Mouse (Mus musculus) B cell, adult 2 months (primary cell): ENCODE measurements around the gene Slc51a.
"Not testable (repeated sequence)": the region's sequence is repeated elsewhere in the genome, so short reads cannot be mapped to it uniquely, and the experiment has no call there.

Experiments used
- DNase-seq, 2 experiments: peaks; one replicate each; pipeline ENCODE4 v3.0.0; 2022

Gene Slc51a

GRCm38 (mm10) chr16:32464908-32465307 lies 22.8 kb downstream of the Slc51a start:
- no peak for DNase-seq

GRCm38 (mm10) chr16:32463426-32463825 lies 24.3 kb downstream of the Slc51a start:
- DNase-seq, result no peak

GRCm38 (mm10) chr16:32462950-32463349 lies 24.7 kb downstream of the Slc51a start:
- DNase-seq, result no peak

GRCm38 (mm10) chr16:32461713-32462112 lies 26.0 kb downstream of the Slc51a start:
- DNase-seq, result no peak

- DNase-seq, result no peak
Measured at GRCm38 (mm10) chr16:32460518-32460917, 27.2 kb downstream of the Slc51a start.

DNA sequence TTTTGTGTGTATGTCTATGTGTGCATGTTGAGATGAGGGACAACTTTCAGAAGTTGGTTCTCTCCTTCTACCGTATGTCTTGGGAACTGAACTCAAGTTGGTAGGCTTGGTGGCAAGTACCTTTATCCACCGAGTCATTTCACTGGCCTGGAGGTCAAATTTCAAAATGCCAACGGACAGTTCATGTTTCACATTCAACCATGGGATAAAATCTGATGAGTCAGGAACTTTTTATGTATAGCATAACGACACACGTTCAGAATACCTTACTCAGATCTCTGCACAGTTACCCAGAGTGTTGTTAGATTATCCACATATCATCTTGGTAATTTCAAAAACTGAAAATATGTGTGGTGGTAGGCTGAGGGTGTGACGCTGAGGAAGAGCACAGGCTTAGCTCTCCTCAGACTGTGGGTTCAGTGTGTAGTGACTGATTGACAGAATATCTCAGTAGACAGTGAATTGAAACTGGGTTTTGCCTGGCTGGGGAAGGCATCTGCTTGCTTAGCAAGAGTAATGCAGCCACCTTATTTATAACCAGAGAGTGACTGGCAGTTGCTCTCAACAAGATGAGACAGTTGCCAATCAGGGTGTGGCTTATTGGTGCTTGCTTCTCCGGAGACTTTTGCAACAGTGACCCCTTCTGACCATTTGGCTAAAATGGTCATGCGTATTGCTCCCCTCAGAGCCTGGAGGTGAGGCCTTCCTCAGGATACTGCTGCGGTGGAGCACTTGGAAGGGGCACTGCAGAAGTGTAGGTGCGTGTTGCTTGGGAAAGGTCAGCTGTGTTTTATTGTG lies 29.9 kb downstream of the Slc51a start:
- peak; percentile 50 to 56 for DNase-seq

GRCm38 (mm10) chr16:32456761-32457160 lies 30.9 kb downstream of the Slc51a start:
- no peak for DNase-seq

DNA sequence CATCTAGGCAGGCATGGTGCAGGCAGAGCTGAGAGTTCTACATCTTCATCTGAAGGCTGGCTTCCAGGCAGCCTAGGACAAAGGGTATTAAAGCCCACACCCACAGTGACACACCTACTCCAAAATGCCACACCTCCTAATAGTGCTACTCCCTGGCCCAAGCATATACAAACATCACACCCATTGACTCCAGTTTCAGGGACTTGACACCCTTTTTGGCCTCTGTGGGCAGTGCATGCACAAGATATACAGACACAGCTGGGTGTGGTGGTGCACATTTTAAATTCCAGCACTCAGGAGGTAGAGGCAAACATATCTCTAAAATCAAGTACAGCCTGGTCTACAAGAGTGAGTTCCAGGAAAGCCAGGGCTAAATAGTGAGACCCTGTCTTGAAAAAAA lies 31.6 kb downstream of the Slc51a start:
- no peak for DNase-seq

DNA sequence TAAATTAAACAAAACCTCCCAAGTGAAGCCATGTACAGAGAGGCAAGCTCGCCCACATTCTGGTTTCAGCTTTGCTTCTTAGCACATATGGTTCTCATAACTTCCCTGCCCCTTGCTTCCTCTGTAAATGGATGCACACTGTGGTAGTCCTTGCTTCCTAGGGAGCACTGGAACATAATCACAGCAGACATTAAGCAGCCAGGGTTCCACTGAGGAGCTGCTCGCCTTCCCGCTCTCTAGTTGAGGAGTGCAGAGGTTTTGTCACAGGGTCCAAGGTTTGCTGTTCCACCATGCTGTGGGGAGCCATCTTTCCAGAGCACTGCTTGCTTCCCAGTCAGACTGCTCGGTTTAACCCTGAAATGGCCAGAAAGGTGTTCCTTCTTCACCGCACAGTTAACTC lies 33.0 kb downstream of the Slc51a start:
- no peak for DNase-seq

- DNase-seq, result no peak
Measured at GRCm38 (mm10) chr16:32453102-32453501, 34.6 kb downstream of the Slc51a start.

DNA sequence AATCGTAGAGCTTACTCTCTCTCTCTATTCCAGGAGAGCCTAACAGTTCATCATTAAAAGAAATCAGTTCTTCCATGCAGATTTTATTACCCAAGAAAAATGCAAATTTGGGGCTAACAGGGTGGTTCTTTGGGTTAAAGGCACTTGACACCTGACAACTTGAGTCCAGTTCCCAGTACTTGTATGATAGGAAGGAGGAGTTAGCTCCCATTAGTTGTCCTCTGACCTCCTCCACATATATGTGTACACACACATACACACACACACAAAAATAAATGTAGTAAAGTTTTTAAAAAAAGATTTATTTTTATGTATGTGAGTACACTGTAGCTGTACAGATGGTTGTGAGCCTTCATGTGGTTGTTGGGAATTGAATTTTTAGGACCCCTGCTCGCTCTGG lies 37.5 kb downstream of the Slc51a start:
- no peak for DNase-seq

- no peak for DNase-seq
Measured at GRCm38 (mm10) chr16:32449665-32450064, 38.0 kb downstream of the Slc51a start.

DNA sequence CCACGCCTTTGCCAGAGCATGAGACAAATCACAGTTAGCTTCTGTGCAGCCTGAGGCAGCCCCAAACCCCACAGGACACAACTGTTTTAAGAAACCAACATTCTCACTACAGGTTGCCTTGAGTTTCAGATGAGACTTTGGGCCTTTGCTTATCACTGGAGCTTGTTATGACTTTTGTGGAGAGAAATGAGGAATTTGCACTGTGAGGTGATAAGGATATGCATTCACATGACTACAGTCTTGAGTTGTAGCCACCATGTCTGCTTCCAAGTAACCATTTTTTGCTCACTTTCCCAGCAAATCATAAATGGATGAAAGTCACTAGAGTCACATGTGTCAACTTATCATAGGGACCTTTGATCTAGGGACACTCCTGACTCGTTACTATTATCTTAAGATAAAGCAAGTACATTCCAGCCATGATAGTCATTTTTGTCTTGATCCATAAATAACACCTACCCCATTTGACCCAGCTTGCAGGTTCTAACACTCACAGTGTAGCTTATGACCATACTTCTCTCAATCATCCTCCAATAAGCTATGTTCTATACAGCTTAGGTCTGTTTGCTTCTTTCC lies 41.0 kb downstream of the Slc51a start:
- DNase-seq, result no peak

- no peak for DNase-seq
Measured at GRCm38 (mm10) chr16:32445558-32445957, 42.1 kb downstream of the Slc51a start.

DNA sequence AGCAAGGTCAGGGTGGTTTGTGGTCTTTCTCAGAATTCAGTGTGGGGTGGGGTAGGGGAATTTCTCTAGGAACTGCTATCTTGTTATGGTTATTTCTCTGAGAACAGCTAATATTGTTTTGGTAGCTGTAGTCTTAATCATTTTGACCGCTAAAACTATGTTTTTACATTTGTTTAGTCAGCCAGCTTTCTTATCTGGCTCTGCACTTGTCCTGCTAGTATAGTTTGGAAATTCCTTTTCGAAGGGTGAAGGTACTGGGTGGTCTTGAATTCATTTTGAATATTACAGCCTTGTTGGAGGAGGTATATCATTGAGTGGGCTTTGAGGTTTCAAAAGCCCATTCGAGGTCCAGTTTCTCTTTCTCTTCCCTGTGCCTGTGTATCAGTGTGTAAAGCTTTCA lies 43.1 kb downstream of the Slc51a start:
- not testable (repeated sequence) for DNase-seq

DNA sequence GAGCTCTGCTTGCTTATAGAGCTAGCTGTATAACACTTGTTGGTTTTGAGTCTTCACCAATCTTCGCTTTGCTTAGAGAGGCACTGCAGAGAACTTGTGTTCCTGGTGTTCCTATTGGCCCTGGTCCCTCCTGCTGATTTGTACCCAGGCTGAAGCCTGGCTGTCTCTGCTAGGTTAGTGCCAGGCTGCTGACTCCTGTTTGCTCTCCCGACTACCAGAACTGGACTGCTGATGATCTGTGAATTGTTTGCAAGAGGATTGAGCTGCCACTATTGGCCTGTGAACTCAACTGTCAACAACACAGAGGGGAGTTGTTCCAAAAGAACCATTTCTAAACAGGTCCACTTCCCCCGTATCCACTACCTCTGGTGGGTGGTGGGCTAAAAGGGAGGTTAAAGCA lies 46.2 kb downstream of the Slc51a start:
- DNase-seq, result no peak

GRCm38 (mm10) chr16:32437266-32437665 lies 50.4 kb downstream of the Slc51a start:
- DNase-seq, result no peak

DNA sequence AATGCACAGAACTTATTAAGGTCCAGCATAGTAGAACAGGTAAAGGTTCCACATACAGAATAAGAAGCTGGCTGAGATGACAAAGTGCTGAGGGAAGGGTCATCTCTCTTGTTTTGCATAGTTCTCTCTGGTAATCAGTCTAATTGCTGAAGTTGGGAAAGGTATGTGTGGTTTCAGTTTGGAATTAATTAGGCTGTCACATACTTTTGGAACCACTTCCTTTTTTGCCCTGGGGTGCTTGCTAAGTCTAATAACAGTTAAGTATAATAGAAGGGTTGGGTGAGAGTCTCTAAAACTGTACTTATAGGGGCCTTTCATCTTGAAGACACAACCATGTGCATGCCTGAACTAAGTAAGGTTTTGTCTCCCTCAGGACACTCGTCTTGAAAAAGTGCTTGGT lies 51.0 kb downstream of the Slc51a start:
- DNase-seq, result no peak

GRCm38 (mm10) chr16:32434691-32435090 lies 53.0 kb downstream of the Slc51a start:
- DNase-seq, result no peak

DNA sequence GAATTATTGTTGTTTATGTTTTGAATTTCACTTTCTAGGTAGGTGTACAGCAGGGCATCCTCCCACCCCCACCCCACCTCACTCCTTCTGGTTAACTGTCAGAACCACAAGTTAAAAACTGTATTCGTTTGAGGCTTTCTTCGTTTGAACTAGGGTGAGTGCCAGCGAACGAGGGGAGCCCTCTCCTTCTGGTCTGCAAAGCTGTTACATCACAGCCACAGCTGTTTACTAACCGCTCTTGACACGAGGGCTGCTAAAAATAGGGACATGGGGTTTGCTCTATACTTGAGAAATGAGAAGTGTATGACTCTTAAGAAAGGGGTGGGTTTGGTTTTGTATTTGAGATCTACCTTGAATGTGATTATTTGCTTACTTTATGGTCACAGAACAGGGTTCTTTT lies 53.6 kb downstream of the Slc51a start:
- peak; percentile 68 to 71 for DNase-seq

GRCm38 (mm10) chr16:32433138-32433537 lies 54.5 kb downstream of the Slc51a start:
- no peak for DNase-seq

DNA sequence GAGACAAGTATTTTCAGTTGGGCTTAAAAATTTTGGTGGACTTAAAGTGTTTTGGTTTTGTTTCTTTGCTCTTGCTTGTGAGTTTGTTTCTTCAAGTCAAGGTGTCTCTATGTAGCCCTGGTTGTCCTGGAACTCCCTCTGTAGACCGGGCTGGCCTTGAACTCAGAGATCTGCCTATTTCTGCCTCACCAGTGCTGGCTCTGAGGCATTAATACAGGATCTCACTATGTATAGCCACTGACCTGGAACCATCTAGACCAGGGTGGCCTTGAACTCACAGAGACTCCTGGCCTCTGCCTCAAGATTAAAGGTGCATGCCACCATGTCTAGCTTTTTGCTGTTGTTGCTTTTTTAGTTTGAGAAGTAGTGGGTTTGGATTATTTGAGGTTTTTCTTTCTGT lies 55.8 kb downstream of the Slc51a start:
- DNase-seq, result peak; percentile 11 to 19

GRCm38 (mm10) chr16:32431047-32431591 lies 56.6 kb downstream of the Slc51a start:
- DNase-seq, result peak in 1 of 2 experiments; percentile 51

DNA sequence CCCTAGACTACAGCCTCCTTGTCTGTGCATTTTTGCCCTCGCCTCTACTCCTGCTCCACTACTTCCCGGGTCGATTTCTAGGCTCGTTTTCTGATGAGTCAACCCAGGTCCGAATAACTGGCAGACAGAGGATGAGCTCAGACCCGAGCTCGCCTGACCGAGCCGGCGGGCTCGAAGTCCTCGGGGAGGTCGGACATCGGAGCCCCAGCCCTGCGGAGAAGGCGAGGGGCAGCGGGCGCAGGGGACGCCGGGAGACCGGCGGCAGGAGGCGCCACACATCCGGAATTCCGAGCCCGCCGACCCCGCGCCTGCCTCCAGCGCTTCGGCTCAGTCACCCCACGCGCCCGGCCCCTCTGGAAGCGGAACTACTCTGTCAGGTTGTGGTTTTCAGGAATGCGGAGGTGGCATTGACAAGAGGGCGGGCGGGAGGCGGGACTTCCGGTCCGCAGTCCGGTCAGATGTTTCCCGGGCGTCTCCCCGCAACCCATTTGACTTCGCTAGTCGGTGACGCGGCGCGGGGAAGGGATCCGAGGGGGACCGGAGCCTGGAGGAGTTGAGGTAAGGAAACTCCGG lies 57.1 kb downstream of the Slc51a start, which contains the start of gene Pcyt1a:
Pcyt1a (plus strand) TSS at position 448 of the 573 bp plus-strand sequence.
- peak; percentile 75 to 77 for DNase-seq
